24 mouse cellular contexts compared by ENCODE assay signal in genomic region chr16:17326064-17326463, GRCm38 (mm10). TPM values are rescaled to one million over a fixed set of nuclear protein-coding genes. Genes with fewer than 3 reads are reported as not detected.
"Had no signal": no experiment of that assay in that cellular context is flagged by ENCODE, and none has a peak within 500 bp of the region (broad histone marks: within the 10 kb centered on the region; RNA-seq: fewer than 3 reads in every experiment).

No protein-coding gene starts in this region.

- H3K9ac ChIP-seq: limb, embryonic 12.5 days; limb, embryonic 15.5 days; liver, embryonic 14.5 days; lung, embryonic 15.5 days; midbrain, embryonic 13.5 days; neural tube, embryonic 12.5 days; neural tube, embryonic 15.5 days had no signal

- DNase-seq: kidney, adult 2 months; kidney, postnatal 25 days; left cerebral cortex, postnatal 4 days; lung, adult 18-20 months; lung, postnatal 10 days; lung, postnatal 36 days; right cerebral cortex, adult 18-20 months; right cerebral cortex, postnatal 25 days; thymus, adult 18-20 months; thymus, postnatal 36 days had no signal

- H3K9me3 ChIP-seq: limb, embryonic 12.5 days; limb, embryonic 15.5 days; lung, embryonic 15.5 days; megakaryocyte, embryonic 14.5 days; midbrain, embryonic 10.5 days; midbrain, embryonic 13.5 days; neural tube, embryonic 12.5 days; neural tube, embryonic 15.5 days had no signal

- H3K27me3 ChIP-seq: limb, embryonic 12.5 days; limb, embryonic 15.5 days; lung, embryonic 15.5 days; megakaryocyte, embryonic 14.5 days; midbrain, embryonic 13.5 days; neural tube, embryonic 12.5 days; neural tube, embryonic 15.5 days had no signal

- ATAC-seq: intestine, postnatal 0 days; midbrain, embryonic 13.5 days had no signal

- H3K4me2 ChIP-seq: limb, embryonic 12.5 days; limb, embryonic 15.5 days; liver, embryonic 11.5 days; lung, embryonic 15.5 days; midbrain, embryonic 13.5 days; neural tube, embryonic 12.5 days; neural tube, embryonic 15.5 days had no signal

- H3K27ac ChIP-seq: kidney, postnatal 0 days; limb, embryonic 12.5 days; limb, embryonic 15.5 days; liver, embryonic 14.5 days; lung, embryonic 15.5 days; midbrain, embryonic 10.5 days; midbrain, embryonic 13.5 days; neural tube, embryonic 12.5 days; neural tube, embryonic 15.5 days had no signal

- H3K4me3 ChIP-seq: limb, embryonic 12.5 days; limb, embryonic 15.5 days; lung, embryonic 15.5 days; megakaryocyte, embryonic 14.5 days; midbrain, embryonic 10.5 days; midbrain, embryonic 13.5 days; neural tube, embryonic 12.5 days; neural tube, embryonic 15.5 days had no signal

- H3K4me1 ChIP-seq: limb, embryonic 12.5 days; limb, embryonic 15.5 days; lung, embryonic 15.5 days; midbrain, embryonic 10.5 days; midbrain, embryonic 13.5 days; neural tube, embryonic 12.5 days; neural tube, embryonic 15.5 days had no signal

RNA-seq across cellular contexts. Expression of gene Serpind1, which starts 5.1 kb away (rescaled TPM):
- polyA plus RNA-seq: small intestine, adult 2 months; testis, adult 2 months had no signal
